Mouse (Mus musculus) myocyte (in vitro differentiated cells): ENCODE results near the gene Hecw2. TPM values are rescaled to one million over a fixed set of nuclear protein-coding genes. Genes with fewer than 3 reads are reported as not detected.

Experiments used
- H3K27me3 ChIP-seq: one replicate; pipeline ENCODE4 v1.6.1; 2011; ENCODE audit not compliant: control insufficient read depth, insufficient read depth, insufficient read length
- H3K36me3 ChIP-seq: one replicate; pipeline ENCODE4 v1.6.1; 2011; ENCODE audit not compliant: control insufficient read depth, insufficient read depth
- H3K4me2 ChIP-seq: one replicate; pipeline ENCODE4 v1.6.1; 2011; ENCODE audit warnings: low read depth, control low read depth
- H3K4me3 ChIP-seq: one replicate; pipeline ENCODE4 v1.5.1; 2011; ENCODE audit warnings: mild to moderate bottlenecking, control low read depth, moderate library complexity
- H3K79me2 ChIP-seq: one replicate; pipeline ENCODE4 v1.6.1; 2011; ENCODE audit not compliant: control insufficient read depth, insufficient read depth
- H3ac ChIP-seq: one replicate; pipeline ENCODE4 v1.6.1; 2011; ENCODE audit not compliant: control insufficient read depth, insufficient read length
- CEBPB ChIP-seq: IDR thresholded peaks from 2 replicates; pipeline ENCODE4 v1.6.1; 2011; ENCODE audit warnings: mild to moderate bottlenecking, moderate library complexity; ENCODE audit not compliant: poor library complexity, insufficient read depth, severe bottlenecking
- E2F4 ChIP-seq: IDR thresholded peaks from one replicate; pipeline ENCODE4 v1.6.1; 2011; ENCODE audit warnings: mild to moderate bottlenecking, control low read depth, moderate library complexity; ENCODE audit not compliant: insufficient read depth
- MAX ChIP-seq: IDR thresholded peaks from one replicate; pipeline ENCODE4 v1.6.1; 2011; ENCODE audit warnings: low read depth, mild to moderate bottlenecking, control low read depth
- MYOD1 ChIP-seq, 3 experiments: IDR thresholded peaks; one replicate each; pipeline ENCODE4 v1.6.1; 2011; ENCODE audit warnings: control low read depth in 2 of 3, low read depth in 2 of 3, mild to moderate bottlenecking in 2 of 3, moderate library complexity in 1 of 3; ENCODE audit not compliant: insufficient read length in 2 of 3, control insufficient read depth in 1 of 3
- MYOG ChIP-seq, 3 experiments: IDR thresholded peaks; one replicate each; pipeline ENCODE4 v1.6.1; 2011; ENCODE audit warnings: control low read depth in 2 of 3, low read depth in 2 of 3, mild to moderate bottlenecking in 2 of 3; ENCODE audit not compliant: insufficient read length in 2 of 3, control insufficient read depth in 1 of 3, insufficient read depth in 1 of 3
- POLR2A ChIP-seq: IDR thresholded peaks from one replicate; pipeline ENCODE4 v1.6.1; 2011; ENCODE audit warnings: low read depth, mild to moderate bottlenecking, control low read depth, moderate library complexity; ENCODE audit not compliant: insufficient read length
- POLR2AphosphoS2 ChIP-seq: IDR thresholded peaks from one replicate; pipeline ENCODE4 v1.6.1; 2011; ENCODE audit warnings: low read depth, control low read depth; ENCODE audit not compliant: insufficient read length
- REST ChIP-seq: IDR thresholded peaks from one replicate; pipeline ENCODE4 v1.6.1; 2011; ENCODE audit warnings: mild to moderate bottlenecking, control low read depth, moderate library complexity; ENCODE audit not compliant: insufficient read depth, insufficient read length
- SRF ChIP-seq: IDR thresholded peaks from one replicate; pipeline ENCODE4 v1.6.1; 2011; ENCODE audit warnings: low read depth; ENCODE audit not compliant: control insufficient read depth, insufficient read length
- TCF12 ChIP-seq: IDR thresholded peaks from one replicate; pipeline ENCODE4 v1.6.1; 2011; ENCODE audit warnings: mild to moderate bottlenecking, control low read depth; ENCODE audit not compliant: poor library complexity, insufficient read depth, severe bottlenecking
- TCF3 ChIP-seq: IDR thresholded peaks from one replicate; pipeline ENCODE4 v1.6.1; 2011; ENCODE audit warnings: low read depth, control low read depth; ENCODE audit not compliant: insufficient read length
- USF1 ChIP-seq: IDR thresholded peaks from one replicate; pipeline ENCODE4 v1.6.1; 2011; ENCODE audit warnings: low read depth, mild to moderate bottlenecking, control low read depth, moderate library complexity
- polyA plus RNA-seq: library from polyadenylated mRNA; unstranded; fragments of >200 nt; fragmentation: generic; extraction: Trizol; gene quantifications from one replicate; pipeline ENCODE4 v1.2.1, GENCODE M21; 2012; ENCODE audit warnings: missing spikeins

Hecw2 gene
- polyA plus RNA-seq, 1 experiment, result 4.6 TPM

GRCm38 (mm10) chr1:54121071-54121730 lies 73.8 kb downstream of the Hecw2 start:
- no peak overlapping the region for H3ac ChIP-seq
- no peaks in the 10 kb centered on the region for H3K36me3 ChIP-seq
- no peak overlapping the region for H3K4me3 ChIP-seq
- no peak overlapping the region for H3K4me2 ChIP-seq
- TF ChIP-seq TCF3 (no peak), CEBPB (no peak), TCF12 (no peak), REST (no peak)
- no peaks in the 10 kb centered on the region for H3K27me3 ChIP-seq
- no peaks in the 10 kb centered on the region for H3K79me2 ChIP-seq

- TF ChIP-seq REST (no peak), MYOG (IDR thresholded peaks at IDR 0.05; ENCODE audit: control insufficient read depth in 1 of 3, insufficient read depth in 1 of 3, insufficient read length in 2 of 3, low read depth in 2 of 3) (no peak), TCF12 (no peak), POLR2AphosphoS2 (no peak), TCF3 (no peak), E2F4 (no peak), USF1 (no peak), MYOD1 (IDR thresholded peaks at IDR 0.05; ENCODE audit: control insufficient read depth in 1 of 3, insufficient read length in 2 of 3, low read depth in 2 of 3) (no peak), CEBPB (no peak), POLR2A (no peak), SRF (no peak), MAX (no peak)
- Histone ChIP-seq H3K79me2 (no peaks in the 10 kb centered on the region), H3K36me3 (no peaks in the 10 kb centered on the region), H3ac (no peak overlapping the region), H3K27me3 (no peaks in the 10 kb centered on the region), H3K4me3 (no peak overlapping the region), H3K4me2 (no peak overlapping the region)
These were observed 75.2 kb downstream of the Hecw2 start for GRCm38 (mm10) chr1:54119638-54120320.

- Histone ChIP-seq H3ac (no peak overlapping the region), H3K79me2 (no peaks in the 10 kb centered on the region), H3K27me3 (no peaks in the 10 kb centered on the region), H3K36me3 (no peaks in the 10 kb centered on the region), H3K4me2 (no peak overlapping the region), H3K4me3 (no peak overlapping the region)
- no peak for TF ChIP-seq E2F4
- TF ChIP-seq MAX, result no peak
- TF ChIP-seq REST, result no peak
- no peak for TF ChIP-seq MYOD1 (IDR thresholded peaks at IDR 0.05; ENCODE audit: control insufficient read depth in 1 of 3, insufficient read length in 2 of 3, low read depth in 2 of 3)
- no peak for TF ChIP-seq TCF12
- TF ChIP-seq TCF3, result no peak
- TF ChIP-seq MYOG (IDR thresholded peaks at IDR 0.05; ENCODE audit: control insufficient read depth in 1 of 3, insufficient read depth in 1 of 3, insufficient read length in 2 of 3, low read depth in 2 of 3), result no peak
- no peak for TF ChIP-seq SRF
- TF ChIP-seq POLR2AphosphoS2, result no peak
These were observed 76.5 kb downstream of the Hecw2 start for GRCm38 (mm10) chr1:54118342-54118973.

- Histone ChIP-seq H3K4me3 (no peak overlapping the region), H3K27me3 (no peaks in the 10 kb centered on the region)
These were observed 83.9 kb downstream of the Hecw2 start for GRCm38 (mm10) chr1:54110920-54111605.

GRCm38 (mm10) chr1:54109255-54109654 lies 85.7 kb downstream of the Hecw2 start:
- Histone ChIP-seq H3K79me2 (no peaks in the 10 kb centered on the region), H3K27me3 (no peaks in the 10 kb centered on the region), H3ac (no peak overlapping the region), H3K4me3 (no peak overlapping the region), H3K4me2 (peak overlapping the region; percentile 44), H3K36me3 (no peaks in the 10 kb centered on the region)
- TF ChIP-seq MAX, result no peak
- TF ChIP-seq MYOG (IDR thresholded peaks at IDR 0.05; ENCODE audit: control insufficient read depth in 1 of 3, insufficient read depth in 1 of 3, insufficient read length in 2 of 3, low read depth in 2 of 3), result no peak
- no peak for TF ChIP-seq POLR2A
- no peak for TF ChIP-seq TCF12
- TF ChIP-seq REST, result no peak
- TF ChIP-seq TCF3, result no peak
- TF ChIP-seq CEBPB, result no peak
- no peak for TF ChIP-seq SRF
- TF ChIP-seq POLR2AphosphoS2, result no peak
- no peak for TF ChIP-seq MYOD1 (IDR thresholded peaks at IDR 0.05; ENCODE audit: control insufficient read depth in 1 of 3, insufficient read length in 2 of 3, low read depth in 2 of 3)
- no peak for TF ChIP-seq USF1
- TF ChIP-seq E2F4, result no peak

More at GRCm38 (mm10) chr1:54110920-54111605, 83.9 kb downstream of the Hecw2 start:
- TF ChIP-seq TCF12, result no peak
- no peak for TF ChIP-seq USF1
- no peak for TF ChIP-seq TCF3
- no peak for TF ChIP-seq MAX
- Histone ChIP-seq H3ac (no peak overlapping the region), H3K79me2 (no peaks in the 10 kb centered on the region), H3K4me2 (no peak overlapping the region), H3K36me3 (no peaks in the 10 kb centered on the region)
